Mouse (Mus musculus) small intestine, adult 2 months (tissue): ENCODE measurements around the gene Stt3b.

ENCODE experiments used
- CTCF ChIP-seq: fragments of 200-500 bp; IDR thresholded peaks from 2 replicates; pipeline ENCODE4 v1.5.1; 2012; ENCODE audit warnings: low read depth, mild to moderate bottlenecking, control low read depth, inconsistent platforms, low read length, moderate library complexity, mixed read lengths; ENCODE audit not compliant: insufficient replicate concordance, insufficient read length; ENCODE audit errors: extremely low read depth
- POLR2A ChIP-seq: fragments of 200-500 bp; IDR thresholded peaks from 2 replicates; pipeline ENCODE4 v1.6.1; 2012; ENCODE audit warnings: low read depth, mild to moderate bottlenecking, control low read depth, inconsistent platforms, low read length, moderate library complexity

- TF ChIP-seq POLR2A = no peak
- no peak for TF ChIP-seq CTCF
Measured at GRCm38 (mm10) chr9:115273095-115273649, 37.0 kb downstream of the Stt3b start.
